Mouse (Mus musculus): Measurements from ENCODE around the gene Nrp2. TPM values are rescaled to one million over a fixed set of nuclear protein-coding genes. Genes with fewer than 3 reads are reported as not detected.

Nrp2 gene
- polyA plus RNA-seq, 1 experiment from 2014 or later: 39.9 TPM

DNA sequence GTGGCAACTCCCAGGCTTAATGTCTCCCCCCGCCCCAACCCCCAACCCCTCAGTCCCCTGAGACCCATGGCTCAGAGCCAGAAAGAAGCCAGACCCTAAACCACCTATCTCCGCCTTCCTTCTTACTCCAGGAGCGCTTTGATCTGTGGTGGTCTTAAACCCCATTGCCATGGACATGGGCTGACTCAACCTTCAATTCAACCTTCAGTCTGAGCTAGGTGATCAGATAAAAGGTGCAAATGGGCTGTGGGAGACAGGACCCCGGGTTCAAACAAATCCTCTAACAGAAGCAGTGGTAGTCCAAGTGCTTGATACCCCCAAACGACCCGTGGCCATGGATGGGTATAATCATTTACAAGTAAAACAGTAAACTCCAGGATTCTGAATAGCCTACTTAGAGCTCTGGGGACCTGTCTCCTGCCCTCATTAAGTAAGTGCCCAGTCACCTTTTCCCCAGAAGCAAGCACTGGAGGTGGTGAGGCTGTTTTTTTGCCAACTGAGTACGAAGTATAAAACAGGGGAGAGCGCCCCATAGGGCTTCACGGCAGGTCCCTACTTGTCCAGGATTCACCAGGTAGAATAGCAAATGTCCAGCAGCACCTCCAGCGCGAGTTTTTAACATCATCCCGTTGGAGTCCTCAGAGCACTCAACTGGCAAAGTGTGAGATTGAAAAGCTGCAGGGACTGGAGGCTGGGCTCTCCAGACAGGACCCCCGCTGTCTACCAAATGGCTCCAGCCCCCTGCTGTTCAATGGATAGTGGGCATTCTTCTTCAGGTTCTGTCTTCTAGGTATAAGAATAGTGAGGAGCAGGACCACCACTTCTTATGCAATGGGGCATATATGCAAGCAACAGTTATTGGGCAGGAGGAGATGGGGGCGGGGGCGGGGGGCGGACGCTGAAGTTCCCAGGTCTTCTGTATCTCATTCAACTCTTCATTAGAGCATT lies 5.1 kb downstream of the Nrp2 start:
- 22% methylated on average over 17 of the region's 17 CpGs for WGBS
- Histone ChIP-seq H3K9me3 (ENCODE audit: control insufficient read depth, low read depth, low read length) (no peaks in the 10 kb centered on the region), H3K27me3 (ENCODE audit: control insufficient read depth, insufficient read depth, low read length) (0 out of 2 replicates have a peak, but pooled peaks cover 2% of the 10 kb centered on the region), H3K27ac (ENCODE audit: low read length) (no peak overlapping the region), H3K36me3 (ENCODE audit: control insufficient read depth, insufficient read depth, low read length) (no peaks in the 10 kb centered on the region), H3K4me2 (replicated peaks; ENCODE audit: low read depth, low read length) (peak overlapping the region; percentile 98), H3K4me3 (ENCODE audit: low read depth, low read length) (peak overlapping the region; percentile 58), H3K4me1 (ENCODE audit: control insufficient read depth, insufficient read depth, low read length) (peaks cover 20% of the 10 kb centered on the region; the same call in 1 of the 2 replicates), H3K9ac (replicated peaks; ENCODE audit: low read depth, low read length) (peak overlapping the region; percentile 51; the same call in 1 of the 2 replicates)
- ATAC-seq (ENCODE audit: insufficient number of reproducible peaks, insufficient read depth, low FRiP score, low read depth): no peak

DNA sequence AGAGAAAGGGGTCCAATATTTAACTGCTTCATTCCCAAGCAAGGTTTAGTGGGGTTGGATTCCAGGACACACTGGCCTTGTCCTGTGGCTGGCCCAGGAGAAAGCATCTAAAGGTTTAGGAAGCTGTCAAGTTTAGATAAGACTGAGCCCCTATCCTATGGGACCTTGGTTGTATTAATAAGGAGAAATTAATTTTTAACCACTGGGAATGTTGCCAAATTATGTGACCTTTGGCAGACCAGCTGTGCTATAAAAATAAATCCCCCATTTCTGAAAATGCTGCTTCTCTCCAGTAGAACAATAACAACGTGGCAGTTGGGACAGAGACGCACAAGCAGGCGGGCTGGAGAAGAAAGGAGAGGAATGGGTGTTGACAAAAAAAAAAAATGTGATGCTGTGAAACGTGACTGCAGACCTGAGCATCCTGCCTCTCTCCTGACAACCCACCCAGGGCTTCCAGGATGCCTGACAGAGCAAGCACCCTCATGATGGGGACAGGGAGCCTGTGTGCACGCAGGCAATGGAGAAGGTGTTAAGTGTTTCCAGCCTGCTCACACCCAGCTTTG lies 6.8 kb downstream of the Nrp2 start:
- H3K36me3 ChIP-seq (ENCODE audit: control insufficient read depth, insufficient read depth, low read length): no peaks in the 10 kb centered on the region
- 0 out of 2 replicates have a peak, but pooled peaks cover 2% of the 10 kb centered on the region for H3K27me3 ChIP-seq (ENCODE audit: control insufficient read depth, insufficient read depth, low read length)
- H3K9me3 ChIP-seq (ENCODE audit: control insufficient read depth, low read depth, low read length): no peaks in the 10 kb centered on the region
- H3K9ac ChIP-seq (replicated peaks; ENCODE audit: low read depth, low read length): no peak overlapping the region
- H3K4me3 ChIP-seq (ENCODE audit: low read depth, low read length): no peak overlapping the region
- whole genome bisulfite sequencing: 27% methylated on average over 5 of the region's 5 CpGs
- H3K27ac ChIP-seq (ENCODE audit: low read length): no peak overlapping the region; the same call in 1 of the 2 replicates
- no peak for ATAC-seq (ENCODE audit: insufficient number of reproducible peaks, insufficient read depth, low FRiP score, low read depth)
- peak overlapping the region; percentile 12; the same call in 1 of the 2 replicates for H3K4me2 ChIP-seq (replicated peaks; ENCODE audit: low read depth, low read length)
- peaks cover 21% of the 10 kb centered on the region; the same call in 1 of the 2 replicates for H3K4me1 ChIP-seq (ENCODE audit: control insufficient read depth, insufficient read depth, low read length)

DNA sequence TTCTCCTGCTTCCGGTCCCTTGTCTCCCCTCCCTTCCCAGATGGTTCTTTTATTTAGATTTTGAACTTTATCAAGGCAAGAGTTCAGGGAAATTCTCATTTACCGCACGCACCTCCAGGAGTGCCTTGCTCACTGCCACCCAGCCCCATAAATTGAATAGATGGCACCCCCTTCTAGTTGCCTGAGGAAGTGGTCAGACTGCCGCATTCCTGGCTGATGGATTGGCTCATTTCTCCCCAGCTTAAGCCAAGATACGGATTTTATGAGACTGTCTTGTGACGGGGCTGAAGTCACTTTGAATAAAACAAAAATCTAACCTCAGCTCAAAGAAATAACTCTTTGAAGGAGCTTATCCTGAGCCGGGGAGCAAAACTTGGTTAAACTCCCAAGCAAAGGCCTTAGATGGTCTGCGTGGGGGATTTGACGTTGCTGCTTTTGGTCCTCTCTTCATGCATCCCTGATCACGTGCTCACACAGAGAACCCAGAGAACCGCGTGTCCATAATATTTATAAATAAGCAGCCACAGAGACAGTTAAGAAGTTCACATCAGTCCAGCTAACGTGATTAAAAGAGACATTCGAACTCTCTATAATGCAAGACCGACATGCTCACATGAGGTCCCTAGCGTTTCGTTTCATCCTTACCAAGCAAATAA lies 10.1 kb downstream of the Nrp2 start:
- H3K27me3 ChIP-seq (ENCODE audit: control insufficient read depth, insufficient read depth, low read length): 0 out of 2 replicates have a peak, but pooled peaks cover 2% of the 10 kb centered on the region

DNA sequence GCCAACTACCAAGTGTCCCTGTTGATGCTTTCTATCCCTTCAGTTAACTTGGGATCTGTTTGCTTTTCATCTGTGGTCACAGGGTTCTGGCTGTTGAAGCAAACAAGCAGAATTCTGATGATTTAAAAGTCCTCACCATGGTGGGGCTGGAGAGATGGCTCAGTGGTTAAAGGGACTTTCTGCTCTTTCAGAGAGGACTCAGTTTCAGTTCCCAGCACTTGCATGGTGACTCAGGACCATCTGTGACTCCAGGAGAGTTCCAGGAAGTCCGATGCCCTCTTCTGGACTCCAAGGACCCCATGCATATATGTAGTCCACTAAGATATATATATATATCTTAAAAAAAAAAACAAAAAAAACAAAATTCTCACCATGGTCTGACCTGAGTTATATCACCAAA lies 11.9 kb downstream of the Nrp2 start:
- no peak for ATAC-seq (ENCODE audit: insufficient number of reproducible peaks, insufficient read depth, low FRiP score, low read depth)
- Histone ChIP-seq H3K9me3 (ENCODE audit: control insufficient read depth, low read depth, low read length) (no peaks in the 10 kb centered on the region), H3K4me3 (ENCODE audit: low read depth, low read length) (no peak overlapping the region), H3K27ac (ENCODE audit: low read length) (no peak overlapping the region), H3K36me3 (ENCODE audit: control insufficient read depth, insufficient read depth, low read length) (peaks cover 5% of the 10 kb centered on the region; the same call in 1 of the 2 replicates), H3K4me2 (replicated peaks; ENCODE audit: low read depth, low read length) (no peak overlapping the region), H3K4me1 (ENCODE audit: control insufficient read depth, insufficient read depth, low read length) (peaks cover 21% of the 10 kb centered on the region; the same call in 1 of the 2 replicates), H3K27me3 (ENCODE audit: control insufficient read depth, insufficient read depth, low read length) (no peaks in the 10 kb centered on the region), H3K9ac (replicated peaks; ENCODE audit: low read depth, low read length) (no peak overlapping the region)
- WGBS: 89% methylated on average over 1 of the region's 1 CpGs

More for the DNA sequence above, 10.1 kb downstream of the Nrp2 start:
- WGBS: 59% methylated on average over 17 of the region's 17 CpGs
- Histone ChIP-seq H3K4me2 (replicated peaks; ENCODE audit: low read depth, low read length) (no peak overlapping the region), H3K36me3 (ENCODE audit: control insufficient read depth, insufficient read depth, low read length) (no peaks in the 10 kb centered on the region), H3K9ac (replicated peaks; ENCODE audit: low read depth, low read length) (no peak overlapping the region), H3K4me3 (ENCODE audit: low read depth, low read length) (no peak overlapping the region), H3K9me3 (ENCODE audit: control insufficient read depth, low read depth, low read length) (no peaks in the 10 kb centered on the region), H3K4me1 (ENCODE audit: control insufficient read depth, insufficient read depth, low read length) (peaks cover 30% of the 10 kb centered on the region; the same call in 1 of the 2 replicates), H3K27ac (ENCODE audit: low read length) (no peak overlapping the region)
- ATAC-seq (ENCODE audit: insufficient number of reproducible peaks, insufficient read depth, low FRiP score, low read depth): no peak

DNA sequence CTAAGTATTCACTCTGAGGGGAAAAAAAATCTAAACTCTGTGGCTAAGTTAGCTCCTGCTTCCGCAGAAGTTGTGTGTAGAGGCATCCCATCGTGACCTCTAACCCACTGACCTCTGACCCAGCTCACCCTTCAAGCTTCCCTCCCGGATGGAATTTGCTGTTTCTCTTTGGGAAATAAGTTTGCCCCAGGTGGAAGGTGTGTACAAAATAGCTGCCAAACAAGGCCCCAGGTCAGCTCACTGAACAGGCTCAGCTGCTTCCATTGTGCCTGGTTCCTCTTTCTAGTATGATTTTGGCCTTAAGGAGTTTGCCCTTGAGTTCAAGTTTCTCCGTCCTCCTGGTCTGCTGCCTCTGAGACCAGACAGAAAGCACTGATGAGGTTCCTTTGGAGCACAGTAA lies 12.6 kb downstream of the Nrp2 start:
- Histone ChIP-seq H3K9ac (replicated peaks; ENCODE audit: low read depth, low read length) (no peak overlapping the region), H3K4me1 (ENCODE audit: control insufficient read depth, insufficient read depth, low read length) (peaks cover 18% of the 10 kb centered on the region; the same call in 1 of the 2 replicates), H3K4me2 (replicated peaks; ENCODE audit: low read depth, low read length) (no peak overlapping the region), H3K36me3 (ENCODE audit: control insufficient read depth, insufficient read depth, low read length) (peaks cover 5% of the 10 kb centered on the region; the same call in 1 of the 2 replicates), H3K27me3 (ENCODE audit: control insufficient read depth, insufficient read depth, low read length) (no peaks in the 10 kb centered on the region), H3K4me3 (ENCODE audit: low read depth, low read length) (no peak overlapping the region), H3K9me3 (ENCODE audit: control insufficient read depth, low read depth, low read length) (no peaks in the 10 kb centered on the region), H3K27ac (ENCODE audit: low read length) (no peak overlapping the region)
- WGBS: 41% methylated on average over 4 of the region's 4 CpGs
- no peak for ATAC-seq (ENCODE audit: insufficient number of reproducible peaks, insufficient read depth, low FRiP score, low read depth)

DNA sequence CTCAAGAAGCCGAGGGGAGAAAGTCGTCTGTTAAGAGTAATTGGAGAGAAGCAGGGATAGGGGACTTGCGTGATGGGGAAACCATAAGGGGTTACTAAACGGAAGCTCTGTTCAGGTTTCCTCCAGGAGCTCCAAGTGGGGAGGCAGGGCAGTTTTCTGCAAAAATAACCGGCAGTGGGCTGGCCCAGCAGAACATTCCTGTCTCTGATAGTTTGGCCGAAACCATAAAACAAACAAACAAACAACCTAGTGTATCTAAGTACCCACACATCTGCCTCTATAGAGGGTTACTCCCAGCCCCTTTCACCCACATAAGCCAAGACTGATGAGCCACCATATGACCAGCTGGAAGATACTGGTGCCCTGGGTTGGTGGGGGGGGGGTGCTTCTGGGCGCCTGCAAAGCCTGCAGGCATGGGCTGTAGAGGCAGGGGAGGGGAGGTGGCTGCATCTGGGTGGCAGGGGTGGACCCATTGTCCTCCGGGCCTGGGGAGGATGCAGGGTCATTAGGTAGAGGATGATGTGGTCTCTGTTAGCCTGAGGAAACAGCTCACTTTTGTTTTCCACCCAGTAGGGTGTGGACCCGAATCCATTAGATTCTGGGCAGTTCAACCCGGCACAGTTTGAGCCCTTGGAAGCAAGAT lies 13.9 kb downstream of the Nrp2 start:
- no peak for ATAC-seq (ENCODE audit: insufficient number of reproducible peaks, insufficient read depth, low FRiP score, low read depth)
- Histone ChIP-seq H3K4me1 (ENCODE audit: control insufficient read depth, insufficient read depth, low read length) (peaks cover 20% of the 10 kb centered on the region; the same call in 1 of the 2 replicates), H3K4me3 (ENCODE audit: low read depth, low read length) (no peak overlapping the region), H3K27me3 (ENCODE audit: control insufficient read depth, insufficient read depth, low read length) (no peaks in the 10 kb centered on the region), H3K36me3 (ENCODE audit: control insufficient read depth, insufficient read depth, low read length) (peaks cover 5% of the 10 kb centered on the region; the same call in 1 of the 2 replicates), H3K9me3 (ENCODE audit: control insufficient read depth, low read depth, low read length) (no peaks in the 10 kb centered on the region), H3K27ac (ENCODE audit: low read length) (no peak overlapping the region; the same call in 1 of the 2 replicates), H3K4me2 (replicated peaks; ENCODE audit: low read depth, low read length) (no peak overlapping the region), H3K9ac (replicated peaks; ENCODE audit: low read depth, low read length) (no peak overlapping the region)
- WGBS: 37% methylated on average over 10 of the region's 10 CpGs

DNA sequence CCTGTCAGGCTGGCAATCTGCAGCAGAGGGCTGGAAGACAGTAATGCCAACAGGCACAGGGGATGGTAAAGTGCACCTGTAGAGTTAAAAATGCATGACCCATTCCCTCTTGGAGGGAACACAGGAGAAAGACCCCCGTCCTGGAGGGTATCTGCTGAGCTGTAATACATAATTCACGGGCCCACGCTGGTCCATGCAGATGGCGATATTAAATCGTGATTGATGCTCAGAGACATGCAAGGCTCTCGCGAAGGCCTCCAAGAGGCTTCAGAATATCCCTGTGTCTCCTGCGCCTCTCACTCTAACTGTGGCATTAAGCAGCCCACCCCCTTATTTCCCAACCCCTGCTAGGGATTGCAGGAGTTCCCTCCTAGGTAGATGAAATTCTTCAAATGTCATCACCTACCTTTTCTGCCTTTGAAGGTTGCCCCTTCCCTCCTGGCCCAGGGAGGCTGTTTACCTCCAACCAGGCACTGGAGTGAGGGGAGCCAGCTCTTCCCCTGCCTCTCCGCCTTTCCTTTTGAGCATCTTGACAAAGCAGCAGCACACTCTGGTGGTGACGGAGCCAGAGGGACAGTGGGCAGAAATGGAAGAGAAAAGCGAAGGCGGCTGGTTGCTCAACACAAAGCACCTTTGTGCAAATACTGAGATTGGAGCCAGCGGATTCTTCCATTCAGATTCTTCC lies 14.6 kb downstream of the Nrp2 start:
- H3K4me2 ChIP-seq (replicated peaks; ENCODE audit: low read depth, low read length): no peak overlapping the region
- ATAC-seq (ENCODE audit: insufficient number of reproducible peaks, insufficient read depth, low FRiP score, low read depth): no peak
- WGBS: 60% methylated on average over 13 of the region's 13 CpGs

More for the DNA sequence above, 14.6 kb downstream of the Nrp2 start:
- H3K36me3 ChIP-seq (ENCODE audit: control insufficient read depth, insufficient read depth, low read length): peaks cover 5% of the 10 kb centered on the region
- H3K27ac ChIP-seq (ENCODE audit: low read length): no peak overlapping the region
- no peaks in the 10 kb centered on the region for H3K27me3 ChIP-seq (ENCODE audit: control insufficient read depth, insufficient read depth, low read length)
- no peaks in the 10 kb centered on the region for H3K9me3 ChIP-seq (ENCODE audit: control insufficient read depth, low read depth, low read length)
- no peak overlapping the region for H3K4me3 ChIP-seq (ENCODE audit: low read depth, low read length)
- H3K9ac ChIP-seq (replicated peaks; ENCODE audit: low read depth, low read length): no peak overlapping the region
- peaks cover 19% of the 10 kb centered on the region; the same call in 1 of the 2 replicates for H3K4me1 ChIP-seq (ENCODE audit: control insufficient read depth, insufficient read depth, low read length)
